Mouse (Mus musculus) embryonic facial prominence, embryonic 13.5 days (tissue): ENCODE measurements around the gene Cldn15. TPM values are rescaled to one million over a fixed set of nuclear protein-coding genes. Genes with fewer than 3 reads are reported as not detected.

ENCODE experiments used
- ATAC-seq: fragments of 200-750 bp; cut with Nextera tagmentation; 2 replicates; pipeline ENCODE4 v1.8.0; 2017; ENCODE audit warnings: low read depth; ENCODE audit not compliant: insufficient number of reproducible peaks, insufficient read depth, low FRiP score, low TSS enrichment
- H3K27ac ChIP-seq: fragments of 300-500 bp; sonication (generic); 2 replicates; pipeline ENCODE4 v1.5.1; 2015; ENCODE audit warnings: moderate library complexity, mild to moderate bottlenecking, inconsistent platforms
- H3K27me3 ChIP-seq: fragments of 300-500 bp; sonication (generic); 2 replicates; pipeline ENCODE4 v1.6.1; 2015; ENCODE audit warnings: mild to moderate bottlenecking, inconsistent platforms
- H3K36me3 ChIP-seq: fragments of 300-500 bp; sonication (generic); 2 replicates; pipeline ENCODE4 v1.6.1; 2015; ENCODE audit warnings: mild to moderate bottlenecking, inconsistent platforms
- H3K4me1 ChIP-seq: fragments of 300-500 bp; sonication (generic); 2 replicates; pipeline ENCODE4 v1.6.1; 2015; ENCODE audit warnings: inconsistent platforms
- H3K4me2 ChIP-seq: fragments of 300-500 bp; sonication (generic); 2 replicates; pipeline ENCODE4 v1.6.1; 2015; ENCODE audit warnings: moderate library complexity, mild to moderate bottlenecking, inconsistent platforms
- H3K4me3 ChIP-seq: fragments of 300-500 bp; sonication (generic); 2 replicates; pipeline ENCODE4 v1.5.1; 2015; ENCODE audit warnings: mild to moderate bottlenecking, inconsistent platforms
- H3K9ac ChIP-seq: fragments of 300-500 bp; sonication (generic); 2 replicates; pipeline ENCODE4 v1.6.1; 2015; ENCODE audit warnings: mild to moderate bottlenecking, inconsistent platforms
- H3K9me3 ChIP-seq: fragments of 300-500 bp; sonication (generic); 2 replicates; pipeline ENCODE4 v1.6.1; 2016; ENCODE audit warnings: inconsistent platforms
- WGBS: fragments of 180-500 bp; shearing (Covaris S2); methylation state at CpG from one replicate; pipeline ENCODE4 v1.1.7; 2015; ENCODE audit warnings: mixed read lengths; 5-methylcytosine and 5-hydroxymethylcytosine counted together
- microRNA counts: library from miRNA; unstranded; fragments of <30 nt; microRNA quantifications from one replicate; lab custom pipeline; 2016
- microRNA-seq: library from miRNA; unstranded; fragments of <30 nt; microRNA quantifications from one replicate; pipeline ENCODE4, GENCODE M21; 2016
- polyA plus RNA-seq: library from polyadenylated mRNA; unstranded; fragments of >200 nt; fragmentation: Nextera tagmentation; extraction: Ambion mirVana; gene quantifications from 2 replicates; pipeline ENCODE4 v1.2.1, GENCODE M21; 2015

Gene Cldn15
- polyA plus RNA-seq, 1 experiment from 2014 or later = 0.44 TPM

DNA sequence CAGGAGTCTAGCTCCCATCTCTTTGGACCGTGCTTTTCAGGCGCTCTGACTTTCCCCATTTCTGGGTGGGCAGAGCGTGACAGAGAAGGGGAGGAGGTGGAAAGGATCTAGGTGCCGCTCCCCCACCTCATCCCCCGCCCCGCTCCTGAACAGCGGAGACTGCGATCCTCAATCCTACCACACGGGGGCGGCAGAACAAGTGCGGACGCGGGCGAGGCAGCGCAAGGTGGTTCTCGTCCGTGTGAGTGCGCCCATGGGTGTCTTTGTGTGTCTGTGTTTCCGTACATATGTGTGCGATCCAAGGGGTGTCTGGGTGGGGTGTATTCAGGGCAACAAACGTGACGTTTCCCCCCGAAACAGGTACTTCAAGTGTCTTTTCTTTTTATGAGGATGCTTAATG is 58.7 kb downstream of the Cldn15 start:
- no peak for ATAC-seq
- Histone ChIP-seq H3K9me3 (no peaks in the 10 kb centered on the region), H3K4me3 (no peak overlapping the region), H3K4me2 (0 out of 2 replicates have a peak overlapping the region, but pooled peaks have one; percentile 20), H3K4me1 (peaks cover 17% of the 10 kb centered on the region), H3K9ac (no peak overlapping the region), H3K27ac (no peak overlapping the region), H3K36me3 (no peaks in the 10 kb centered on the region), H3K27me3 (peaks cover 68% of the 10 kb centered on the region)
- under 1% methylated on average over 23 of the region's 23 CpGs for WGBS

MicroRNAs within 50 kb of the gene (microRNA counts, 519-probe panel; counts per million panel counts)
- 236 counts per million, percentile 44 among the panel's probes with 10 or more counts for microRNA mmu-miR-702 (lab: Ali Mortazavi, UCI)

Small RNA genes within 50 kb of the gene (microRNA-seq; reads per million reads assigned to microRNA genes)
- gene Mir702 = 28.3 reads per million, percentile 38 among the genes with 10 or more reads in this experiment

Other genes starting within 250 kb of the Cldn15 start
- gene Col26a1, start 83.4 kb upstream of the Cldn15 start, polyA plus RNA-seq = 273 and 319 TPM in 2 replicates
- gene Ift22, start 58.5 kb upstream of the Cldn15 start, polyA plus RNA-seq = 67.4 and 70.2 TPM in 2 replicates
- gene Fis1, start 13.3 kb upstream of the Cldn15 start, polyA plus RNA-seq = 265 and 282 TPM in 2 replicates
- gene Plod3, start 20.4 kb downstream of the Cldn15 start, polyA plus RNA-seq = 49.0 and 62.4 TPM in 2 replicates
- gene Znhit1, start 21.4 kb downstream of the Cldn15 start, polyA plus RNA-seq = 117 and 124 TPM in 2 replicates
- 0.12 and 0.13 TPM in 2 replicates for gene Vgf, start 59.8 kb downstream of the Cldn15 start, polyA plus RNA-seq
- gene Ap1s1, start 79.5 kb downstream of the Cldn15 start, polyA plus RNA-seq = 187 TPM in 2 replicates
- 0.22 and 0.35 TPM in 2 replicates for gene Serpine1, start 105.7 kb downstream of the Cldn15 start, polyA plus RNA-seq
- 8.7 and 8.8 TPM in 2 replicates for gene Trim56, start 149.6 kb downstream of the Cldn15 start, polyA plus RNA-seq
- gene Muc3, start 182.7 kb downstream of the Cldn15 start, polyA plus RNA-seq = 5.1 TPM in 1 of 2 replicates, not detected in the other
- gene Muc3a, start 245.8 kb downstream of the Cldn15 start, polyA plus RNA-seq = not detected in 2 replicates